Mouse (Mus musculus) cortical plate, adult 2 months (tissue): Measurements from ENCODE around the gene Frmpd2.

Source experiments
- CTCF ChIP-seq: fragments of 200-500 bp; IDR thresholded peaks from 2 replicates; pipeline ENCODE4 v1.5.1; 2011; ENCODE audit warnings: mild to moderate bottlenecking, control low read depth, low read length; ENCODE audit not compliant: insufficient read depth; ENCODE audit errors: extremely low read depth
- POLR2A ChIP-seq: fragments of 200-500 bp; IDR thresholded peaks from 2 replicates; pipeline ENCODE4 v1.6.1; 2011; ENCODE audit warnings: mild to moderate bottlenecking, low read length, control low read depth; ENCODE audit not compliant: insufficient read depth; ENCODE audit errors: extremely low read depth

GRCm38 (mm10) chr14:33448276-33448675 is 23.2 kb upstream of the Frmpd2 start:
- TF ChIP-seq CTCF (no peak), POLR2A (no peak)
